Mouse (Mus musculus): Measurements from ENCODE around the gene Plxdc2. TPM values are rescaled to one million over a fixed set of nuclear protein-coding genes. Genes with fewer than 3 reads are reported as not detected.

The Plxdc2 gene
- polyA plus RNA-seq, 1 experiment from 2014 or later, result 66.6 TPM

DNA sequence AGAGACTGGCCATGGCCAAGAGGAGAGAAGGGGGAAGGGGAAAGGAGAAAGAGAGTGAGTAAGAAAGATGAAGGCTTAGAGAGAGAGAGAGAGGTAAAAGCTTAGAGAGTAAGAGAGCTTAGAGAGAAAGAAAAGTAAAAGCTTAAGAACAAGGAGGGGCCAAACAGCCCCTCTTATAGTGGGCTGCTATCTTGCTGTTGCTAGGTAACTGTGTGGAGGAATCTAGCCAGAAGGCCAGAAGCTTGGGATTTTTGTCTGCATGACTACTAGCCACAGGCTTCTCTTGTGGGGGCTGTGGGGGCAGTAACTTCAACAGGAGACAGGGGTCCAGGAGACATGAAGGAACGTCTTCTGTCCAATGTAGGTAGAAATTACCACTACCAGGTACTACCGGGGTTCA, 162.0 kb downstream of the Plxdc2 start:
- no peak; the same call in 1 of the 2 replicates for ATAC-seq (ENCODE audit: insufficient read depth)
- H3K4me3 ChIP-seq (ENCODE audit: low read depth, low read length), result no peak overlapping the region
- no peak overlapping the region for H3K27ac ChIP-seq (ENCODE audit: low read depth)
- no peak overlapping the region for H3K4me2 ChIP-seq
- H3K9ac ChIP-seq, result no peak overlapping the region
- no peaks in the 10 kb centered on the region for H3K4me1 ChIP-seq (ENCODE audit: insufficient read depth)
- no peak for TF ChIP-seq CTCF (IDR thresholded peaks at IDR 0.05; ENCODE audit: low read depth)
- no peak for DNase-seq
- H3K27me3 ChIP-seq (ENCODE audit: insufficient read depth, low read length), result no peaks in the 10 kb centered on the region
- H3K9me3 ChIP-seq (ENCODE audit: low read depth, low read length), result no peaks in the 10 kb centered on the region
- no peaks in the 10 kb centered on the region for H3K36me3 ChIP-seq (ENCODE audit: insufficient read depth)
- WGBS, result 69% methylated on average over 2 of the region's 2 CpGs

DNA sequence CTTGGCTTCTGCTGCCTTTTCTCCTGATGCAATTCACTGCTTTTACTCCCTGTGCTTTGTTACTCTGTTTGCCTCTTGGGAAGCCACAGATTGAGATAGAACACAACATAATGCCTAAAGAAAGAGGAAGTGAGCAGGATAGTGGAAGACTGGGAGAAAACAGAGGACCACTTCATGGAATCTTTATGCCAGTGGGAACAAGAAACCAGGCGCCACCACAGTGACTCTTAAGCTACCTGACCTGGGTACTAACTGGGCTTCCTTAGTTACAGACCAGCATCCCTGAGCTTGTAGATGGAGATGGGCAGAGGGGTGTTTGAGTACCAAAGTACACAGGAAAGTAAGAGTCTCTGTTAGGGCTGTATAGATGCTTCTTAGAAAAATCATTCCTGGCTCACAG, 167.3 kb downstream of the Plxdc2 start:
- no peak overlapping the region for H3K4me2 ChIP-seq
- no peak overlapping the region for H3K4me3 ChIP-seq (ENCODE audit: low read depth, low read length)
- H3K27me3 ChIP-seq (ENCODE audit: insufficient read depth, low read length), result no peaks in the 10 kb centered on the region
- H3K9ac ChIP-seq, result no peak overlapping the region
- DNase-seq (no peak), ATAC-seq (ENCODE audit: insufficient read depth) (no peak)
- no peaks in the 10 kb centered on the region for H3K9me3 ChIP-seq (ENCODE audit: low read depth, low read length)
- no peak overlapping the region for H3K27ac ChIP-seq (ENCODE audit: low read depth)
- H3K4me1 ChIP-seq (ENCODE audit: insufficient read depth), result no peaks in the 10 kb centered on the region
- no peak for TF ChIP-seq CTCF (IDR thresholded peaks at IDR 0.05; ENCODE audit: low read depth)
- 89% methylated on average over 1 of the region's 1 CpGs for WGBS
- no peaks in the 10 kb centered on the region for H3K36me3 ChIP-seq (ENCODE audit: insufficient read depth)

DNA sequence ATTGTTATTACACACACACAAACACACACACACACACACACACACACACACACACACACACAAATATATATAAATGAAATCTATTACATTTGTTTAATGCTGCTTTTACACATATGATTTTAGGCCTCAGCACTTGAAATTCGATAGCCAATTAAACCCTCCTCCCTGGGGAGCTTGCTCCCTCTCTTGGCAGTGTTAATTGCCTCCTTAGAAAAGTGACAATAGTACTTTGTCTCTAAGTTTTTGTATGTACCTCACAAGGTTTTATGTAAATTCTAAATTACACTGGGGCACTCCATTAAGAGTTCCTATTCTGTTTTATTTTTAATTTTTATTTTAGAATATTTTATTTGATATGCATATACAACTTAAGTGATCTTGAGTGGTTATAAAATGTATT, 176.1 kb downstream of the Plxdc2 start:
- H3K9me3 ChIP-seq (ENCODE audit: low read depth, low read length), result no peaks in the 10 kb centered on the region
- H3K4me2 ChIP-seq, result no peak overlapping the region
- no peak for TF ChIP-seq CTCF (IDR thresholded peaks at IDR 0.05; ENCODE audit: low read depth)
- no peak overlapping the region for H3K4me3 ChIP-seq (ENCODE audit: low read depth, low read length)
- H3K9ac ChIP-seq, result no peak overlapping the region
- DNase-seq (no peak), ATAC-seq (ENCODE audit: insufficient read depth) (no peak)
- H3K27me3 ChIP-seq (ENCODE audit: insufficient read depth, low read length), result no peaks in the 10 kb centered on the region
- H3K36me3 ChIP-seq (ENCODE audit: insufficient read depth), result no peaks in the 10 kb centered on the region
- H3K27ac ChIP-seq (ENCODE audit: low read depth), result no peak overlapping the region
- H3K4me1 ChIP-seq (ENCODE audit: insufficient read depth), result no peaks in the 10 kb centered on the region
- WGBS, result 64% methylated on average over 1 of the region's 1 CpGs

DNA sequence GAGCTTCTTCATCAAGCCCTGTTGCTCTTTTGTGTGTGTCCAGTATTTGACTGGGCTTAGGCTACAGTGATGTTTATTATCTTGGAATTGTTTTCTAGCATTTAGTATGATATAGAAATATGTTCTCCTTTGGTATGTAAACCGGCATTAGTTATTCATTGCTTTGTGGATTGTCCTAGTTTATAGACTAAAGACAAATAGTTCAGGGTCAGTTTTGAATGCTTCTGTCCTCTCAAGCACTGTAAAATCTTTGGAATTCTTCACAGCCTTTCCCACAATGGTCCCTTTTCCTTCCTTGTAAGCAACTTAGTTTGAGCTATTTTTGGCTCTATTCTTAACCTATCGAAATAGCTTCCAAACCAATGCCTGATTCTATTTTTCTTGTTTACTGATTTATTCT, 178.5 kb downstream of the Plxdc2 start:
- no peak for ATAC-seq (ENCODE audit: insufficient read depth)
- Histone ChIP-seq H3K4me2 (no peak overlapping the region), H3K27me3 (ENCODE audit: insufficient read depth, low read length) (no peaks in the 10 kb centered on the region), H3K4me3 (ENCODE audit: low read depth, low read length) (no peak overlapping the region), H3K27ac (ENCODE audit: low read depth) (no peak overlapping the region), H3K9me3 (ENCODE audit: low read depth, low read length) (no peaks in the 10 kb centered on the region), H3K36me3 (ENCODE audit: insufficient read depth) (no peaks in the 10 kb centered on the region), H3K4me1 (ENCODE audit: insufficient read depth) (no peaks in the 10 kb centered on the region), H3K9ac (no peak overlapping the region)
- no peak for TF ChIP-seq CTCF (IDR thresholded peaks at IDR 0.05; ENCODE audit: low read depth)
- DNase-seq, result no peak
- 72% methylated on average over 2 of the region's 2 CpGs for WGBS

DNA sequence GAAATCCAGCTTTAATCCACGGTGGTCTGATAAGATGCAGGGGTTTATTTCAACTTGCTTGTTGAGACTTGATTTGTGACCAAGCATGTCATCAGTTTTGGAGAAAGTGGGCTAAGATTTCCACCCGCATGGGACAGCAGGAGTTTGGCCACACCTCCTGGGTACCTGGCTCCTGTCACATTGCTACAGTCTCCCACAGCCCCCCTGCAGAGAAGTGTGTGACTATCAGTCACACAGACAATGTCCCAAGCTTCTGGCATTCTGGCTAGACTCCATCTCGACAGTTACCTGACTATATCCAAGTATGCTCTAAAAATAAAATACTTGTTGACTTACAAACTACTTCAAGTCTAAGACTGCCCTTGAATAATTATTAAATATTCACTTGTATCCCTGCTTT, 185.1 kb downstream of the Plxdc2 start:
- H3K9me3 ChIP-seq (ENCODE audit: low read depth, low read length), result no peaks in the 10 kb centered on the region
- H3K27me3 ChIP-seq (ENCODE audit: insufficient read depth, low read length), result no peaks in the 10 kb centered on the region
- H3K9ac ChIP-seq, result no peak overlapping the region
- no peak overlapping the region for H3K27ac ChIP-seq (ENCODE audit: low read depth)
- H3K4me1 ChIP-seq (ENCODE audit: insufficient read depth), result no peaks in the 10 kb centered on the region
- no peaks in the 10 kb centered on the region for H3K36me3 ChIP-seq (ENCODE audit: insufficient read depth)
- 68% methylated on average over 3 of the region's 3 CpGs for WGBS
- no peak for TF ChIP-seq CTCF (IDR thresholded peaks at IDR 0.05; ENCODE audit: low read depth)
- ATAC-seq (ENCODE audit: insufficient read depth) (no peak), DNase-seq (no peak)
- H3K4me2 ChIP-seq, result no peak overlapping the region
- no peak overlapping the region for H3K4me3 ChIP-seq (ENCODE audit: low read depth, low read length)

DNA sequence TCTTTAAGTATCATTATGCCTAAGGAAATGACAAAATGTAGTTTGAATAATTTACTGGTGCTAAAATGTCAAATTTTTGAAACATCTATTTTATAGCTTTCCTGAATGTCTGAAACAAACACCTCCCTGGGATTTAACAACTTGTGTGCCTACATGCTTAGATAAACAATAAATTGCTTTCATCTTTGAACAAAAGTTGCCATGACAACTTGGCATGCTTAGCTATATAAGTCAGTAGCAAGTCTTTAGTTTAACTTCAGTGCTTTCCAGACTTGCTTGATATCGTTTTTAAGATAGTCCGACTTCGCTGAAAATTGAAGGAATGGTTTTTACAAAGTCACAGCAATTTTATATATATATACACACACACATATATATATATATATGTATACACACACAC, 189.1 kb downstream of the Plxdc2 start:
- Histone ChIP-seq H3K4me2 (no peak overlapping the region), H3K27me3 (ENCODE audit: insufficient read depth, low read length) (no peaks in the 10 kb centered on the region), H3K36me3 (ENCODE audit: insufficient read depth) (no peaks in the 10 kb centered on the region), H3K9me3 (ENCODE audit: low read depth, low read length) (no peaks in the 10 kb centered on the region), H3K9ac (no peak overlapping the region), H3K4me1 (ENCODE audit: insufficient read depth) (no peaks in the 10 kb centered on the region), H3K27ac (ENCODE audit: low read depth) (no peak overlapping the region), H3K4me3 (ENCODE audit: low read depth, low read length) (no peak overlapping the region)
- 30% methylated on average over 3 of the region's 3 CpGs for WGBS
- ATAC-seq (ENCODE audit: insufficient read depth), result no peak
- DNase-seq, result peak; percentile 78
- no peak for TF ChIP-seq CTCF (IDR thresholded peaks at IDR 0.05; ENCODE audit: low read depth)

DNA sequence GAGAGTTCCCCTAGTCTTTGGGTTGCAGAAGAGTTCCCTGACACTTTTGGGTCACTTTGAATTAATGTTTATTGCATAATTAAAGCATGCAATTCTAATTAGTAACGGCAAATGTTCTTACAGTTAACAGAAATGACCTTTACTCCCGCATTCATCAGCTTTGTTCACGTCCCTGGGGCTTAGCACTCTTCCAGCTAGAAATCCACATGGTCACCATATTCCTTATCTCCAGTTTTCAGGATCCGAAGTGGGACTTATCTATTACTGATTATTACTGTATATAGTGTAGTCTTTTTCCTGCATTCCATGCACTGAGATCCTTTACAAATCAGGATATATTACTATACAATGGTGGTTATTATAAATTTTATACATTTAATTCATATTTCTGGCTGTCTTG, 203.2 kb downstream of the Plxdc2 start:
- no peaks in the 10 kb centered on the region for H3K9me3 ChIP-seq (ENCODE audit: low read depth, low read length)
- no peaks in the 10 kb centered on the region for H3K27me3 ChIP-seq (ENCODE audit: insufficient read depth, low read length)
- H3K4me3 ChIP-seq (ENCODE audit: low read depth, low read length), result no peak overlapping the region
- H3K27ac ChIP-seq (ENCODE audit: low read depth), result no peak overlapping the region
- no peak for DNase-seq
- H3K4me1 ChIP-seq (ENCODE audit: insufficient read depth), result no peaks in the 10 kb centered on the region
- H3K4me2 ChIP-seq, result no peak overlapping the region
- no peak for TF ChIP-seq CTCF (IDR thresholded peaks at IDR 0.05; ENCODE audit: low read depth)
- no peaks in the 10 kb centered on the region for H3K36me3 ChIP-seq (ENCODE audit: insufficient read depth)
- ATAC-seq (ENCODE audit: insufficient read depth), result no peak
- no peak overlapping the region for H3K9ac ChIP-seq
- 59% methylated on average over 4 of the region's 4 CpGs for WGBS

DNA sequence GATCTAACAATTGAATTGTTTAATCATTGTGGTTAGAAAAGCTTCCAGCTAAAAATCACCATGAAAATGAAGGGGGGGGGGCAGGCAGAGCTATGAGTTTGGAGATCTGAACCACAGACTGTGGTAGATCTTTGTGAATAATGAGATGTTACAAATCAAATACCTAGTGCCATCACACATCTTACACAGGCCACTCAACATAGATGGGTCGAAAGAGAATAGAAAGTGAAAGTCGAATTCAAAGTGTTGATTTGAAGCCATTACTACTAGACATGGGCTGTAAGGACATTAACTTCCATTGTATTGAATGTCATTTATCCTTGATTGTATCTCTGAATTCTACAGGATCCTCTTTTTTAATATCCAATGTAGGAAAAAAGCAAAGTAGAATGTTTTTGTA, 212.2 kb downstream of the Plxdc2 start:
- Histone ChIP-seq H3K36me3 (ENCODE audit: insufficient read depth) (no peaks in the 10 kb centered on the region), H3K27ac (ENCODE audit: low read depth) (no peak overlapping the region), H3K9ac (no peak overlapping the region), H3K9me3 (ENCODE audit: low read depth, low read length) (no peaks in the 10 kb centered on the region), H3K27me3 (ENCODE audit: insufficient read depth, low read length) (no peaks in the 10 kb centered on the region), H3K4me3 (ENCODE audit: low read depth, low read length) (no peak overlapping the region), H3K4me1 (ENCODE audit: insufficient read depth) (no peaks in the 10 kb centered on the region), H3K4me2 (no peak overlapping the region)
- DNase-seq, result no peak
- no peak for TF ChIP-seq CTCF (IDR thresholded peaks at IDR 0.05; ENCODE audit: low read depth)
- ATAC-seq (ENCODE audit: insufficient read depth), result no peak
- 87% methylated on average over 2 of the region's 2 CpGs for WGBS

Data from lung, embryonic 14.5 days (tissue).